Mouse (Mus musculus) MEL (cell line): ENCODE data around the gene Rac1.

Experiments
- CTCF ChIP-seq, 3 experiments: IDR thresholded peaks in 2 of 3; conservative IDR thresholded peaks in 1 of 3; 2 replicates each; pipeline ENCODE4 v1.5.1; 2011 to 2012; ENCODE audit warnings: low read length in 3 of 3, low read depth in 2 of 3, mild to moderate bottlenecking in 2 of 3, improper control_type of control experiment in 1 of 3, inconsistent platforms in 1 of 3, mixed read lengths in 1 of 3, moderate library complexity in 1 of 3; ENCODE audit not compliant: control insufficient read depth in 1 of 3, insufficient read depth in 1 of 3, poor library complexity in 1 of 3, severe bottlenecking in 1 of 3
- ZMIZ1 ChIP-seq: IDR thresholded peaks from 2 replicates; pipeline ENCODE4 v1.6.1; 2012; ENCODE audit warnings: low read depth, mild to moderate bottlenecking, inconsistent platforms, low read length, improper control_type of control experiment, moderate library complexity

GRCm38 (mm10) chr5:143502899-143503557 lies 24.8 kb downstream of the Rac1 start:
- TF ChIP-seq CTCF (IDR thresholded peaks at IDR 0.05 in 2 of 3, conservative IDR thresholded peaks at IDR 0.05 in 1 of 3; ENCODE audit: control insufficient read depth in 1 of 3, insufficient read depth in 1 of 3, low read depth in 2 of 3, low read length in 3 of 3, poor library complexity in 1 of 3, severe bottlenecking in 1 of 3) (no peak), ZMIZ1 (no peak)
